ENCODE assay signal across 9 mouse cellular contexts in genomic region chr12:79924921-79925703, GRCm38 (mm10).
DNase-seq lines count a peak whose midpoint lies in the region; ATAC-seq lines count a peak whose summit lies in the region.
"Had no signal": no experiment of that assay in that cellular context is flagged by ENCODE, and none has a peak within 500 bp of the region (broad histone marks: within the 10 kb centered on the region; RNA-seq: fewer than 3 reads in every experiment).

No protein-coding gene starts in this region.

- no peaks in the 10 kb centered on the region for H3K9me3 ChIP-seq in embryonic facial prominence, embryonic 14.5 days (ENCODE audit: control insufficient read depth, low read length)
- no peaks in the 10 kb centered on the region for H3K9me3 ChIP-seq in hindbrain, embryonic 12.5 days (replicated peaks)

- H3K4me3 ChIP-seq in embryonic facial prominence, embryonic 14.5 days (ENCODE audit: low read depth, low read length), result peak overlapping the region; percentile 2; the same call in 1 of the 2 replicates
- 0 out of 2 replicates have a peak overlapping the region, but pooled peaks have one; percentile 2 for H3K4me3 ChIP-seq in hindbrain, embryonic 12.5 days

- intact Hi-C loops in left cerebral cortex, postnatal 4 days (cut with DNase I), result no loop called here

- H3K9ac ChIP-seq in embryonic facial prominence, embryonic 14.5 days (ENCODE audit: low read depth, low read length), result peak overlapping the region; percentile 46
- peak overlapping the region; percentile 24; the same call in 1 of the 2 replicates for H3K9ac ChIP-seq in hindbrain, embryonic 12.5 days

- peak; percentile 62 for DNase-seq in lung, postnatal 10 days
- DNase-seq in lung, postnatal 25 days (ENCODE audit: low spot score), result no peak
- DNase-seq in embryonic facial prominence, embryonic 14.5 days (ENCODE audit: low spot score), result peak; percentile 94
- DNase-seq in left cerebral cortex, postnatal 4 days, result peak; percentile 57
- DNase-seq in right cerebral cortex, postnatal 10 days (ENCODE audit: low spot score in 2 of 2), result peak; percentile 82 to 90
- no peak for DNase-seq in adrenal gland, postnatal 10 days
- no peak for DNase-seq in kidney, adult 9 months

- peak; percentile 79 for ATAC-seq in embryonic facial prominence, embryonic 14.5 days (ENCODE audit: low read depth)
- peak; percentile 80 for ATAC-seq in hindbrain, embryonic 12.5 days (ENCODE audit: low FRiP score)

- H3K4me2 ChIP-seq in embryonic facial prominence, embryonic 14.5 days (ENCODE audit: low read depth, low read length), result peak overlapping the region; percentile 40
- H3K4me2 ChIP-seq in hindbrain, embryonic 12.5 days (replicated peaks), result peak overlapping the region; percentile 39

- no peaks in the 10 kb centered on the region for H3K36me3 ChIP-seq in embryonic facial prominence, embryonic 14.5 days (ENCODE audit: control insufficient read depth, insufficient read depth, low read length)
- H3K36me3 ChIP-seq in hindbrain, embryonic 12.5 days, result no peaks in the 10 kb centered on the region

- H3K27ac ChIP-seq in embryonic facial prominence, embryonic 14.5 days (replicated peaks; ENCODE audit: low read depth, low read length), result peak overlapping the region; percentile 96
- peak overlapping the region; percentile 97 for H3K27ac ChIP-seq in hindbrain, embryonic 12.5 days
- H3K27ac ChIP-seq: macrophage had no signal

- H3K27me3 ChIP-seq in embryonic facial prominence, embryonic 14.5 days (replicated peaks; ENCODE audit: control insufficient read depth, insufficient read depth, low read length), result no peaks in the 10 kb centered on the region
- H3K27me3 ChIP-seq in hindbrain, embryonic 12.5 days, result no peaks in the 10 kb centered on the region

- 6% methylated on average over 16 of the region's 16 CpGs for WGBS in embryonic facial prominence, embryonic 14.5 days
- WGBS in hindbrain, embryonic 12.5 days, result 2% methylated on average over 16 of the region's 16 CpGs

- H3K4me1 ChIP-seq in embryonic facial prominence, embryonic 14.5 days (ENCODE audit: control insufficient read depth, insufficient read depth, low read length), result peaks cover 67% of the 10 kb centered on the region
- H3K4me1 ChIP-seq in hindbrain, embryonic 12.5 days, result peaks cover 82% of the 10 kb centered on the region

Comparison
In these comparisons a context has a peak if more than half of its experiments do, and no peak if none do; other contexts are left out.
1. DNase-seq: peak in lung, postnatal 10 days (single experiment), embryonic facial prominence, embryonic 14.5 days (single experiment), left cerebral cortex, postnatal 4 days (single experiment) and right cerebral cortex, postnatal 10 days (2 of 2); none in lung, postnatal 25 days (single experiment), adrenal gland, postnatal 10 days (single experiment) and kidney, adult 9 months (single experiment).